Mouse (Mus musculus) testis, adult 2 months (tissue): ENCODE results near the gene Thrap3. TPM values are rescaled to one million over a fixed set of nuclear protein-coding genes. Genes with fewer than 3 reads are reported as not detected.

Experiments used
- H3K27ac ChIP-seq: fragments of 200-500 bp; 2 replicates; pipeline ENCODE4 v1.5.1; 2012; ENCODE audit warnings: low read depth, low read length; ENCODE audit not compliant: control insufficient read depth, insufficient read depth
- H3K27me3 ChIP-seq: fragments of 200-500 bp; 2 replicates; pipeline ENCODE4 v1.6.1; 2012; ENCODE audit warnings: mild to moderate bottlenecking, low read length, moderate library complexity; ENCODE audit not compliant: control insufficient read depth, insufficient read depth
- H3K36me3 ChIP-seq: fragments of 200-500 bp; 2 replicates; pipeline ENCODE4 v1.6.1; 2012; ENCODE audit warnings: mild to moderate bottlenecking, low read length; ENCODE audit not compliant: control insufficient read depth, insufficient read depth
- H3K4me1 ChIP-seq: fragments of 200-500 bp; 2 replicates; pipeline ENCODE4 v1.6.1; 2012; ENCODE audit warnings: low read length; ENCODE audit not compliant: control insufficient read depth, insufficient read depth
- H3K4me3 ChIP-seq: fragments of 200-500 bp; 2 replicates; pipeline ENCODE4 v1.5.1; 2012; ENCODE audit warnings: low read depth, mild to moderate bottlenecking, low read length, moderate library complexity, mixed read lengths; ENCODE audit not compliant: control insufficient read depth
- CTCF ChIP-seq: fragments of 200-500 bp; IDR thresholded peaks from 2 replicates; pipeline ENCODE4 v1.5.1; 2012; ENCODE audit warnings: low read depth, mild to moderate bottlenecking, inconsistent platforms, low read length, moderate library complexity; ENCODE audit not compliant: control insufficient read depth, insufficient read depth, insufficient replicate concordance
- POLR2A ChIP-seq: fragments of 200-500 bp; IDR thresholded peaks from 2 replicates; pipeline ENCODE4 v1.6.1; 2012; ENCODE audit warnings: low read depth, mild to moderate bottlenecking, inconsistent platforms, low read length, moderate library complexity; ENCODE audit not compliant: control insufficient read depth
- polyA plus RNA-seq: library from polyadenylated mRNA; depleted of rRNA; stranded (reverse); fragments of >200 nt; gene quantifications from 2 replicates; pipeline ENCODE4 v1.2.3, GENCODE M21; 2012; rRNA removed

Thrap3 gene
- polyA plus RNA-seq, 1 experiment, result 56.8 TPM

DNA sequence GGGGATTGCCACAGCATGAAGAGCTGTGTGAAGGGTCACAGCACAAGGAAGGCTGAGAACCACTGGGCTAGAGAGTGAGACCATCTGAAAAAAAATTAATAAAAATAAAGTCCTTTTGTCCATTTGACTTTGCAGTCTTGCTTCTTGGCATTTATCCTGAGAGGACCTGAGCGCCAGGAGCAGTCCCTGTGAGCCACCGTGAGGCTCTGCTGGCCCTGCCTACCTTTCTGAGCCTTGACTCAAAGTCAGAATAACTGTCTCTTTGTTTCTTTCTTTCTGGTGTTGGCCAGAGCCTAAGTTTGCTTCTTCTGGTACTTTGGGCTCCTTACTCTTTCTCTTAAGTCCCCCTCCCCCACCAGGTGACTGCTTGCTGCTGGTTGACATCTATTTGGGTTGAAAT lies 82.1 kb downstream of the Thrap3 start:
- Histone ChIP-seq H3K27ac (no peak overlapping the region), H3K27me3 (no peaks in the 10 kb centered on the region), H3K4me1 (no peaks in the 10 kb centered on the region; the same call in 1 of the 2 replicates), H3K4me3 (no peak overlapping the region), H3K36me3 (peaks cover 1% of the 10 kb centered on the region; the same call in 1 of the 2 replicates)
- no peak for TF ChIP-seq POLR2A
- no peak for TF ChIP-seq CTCF

DNA sequence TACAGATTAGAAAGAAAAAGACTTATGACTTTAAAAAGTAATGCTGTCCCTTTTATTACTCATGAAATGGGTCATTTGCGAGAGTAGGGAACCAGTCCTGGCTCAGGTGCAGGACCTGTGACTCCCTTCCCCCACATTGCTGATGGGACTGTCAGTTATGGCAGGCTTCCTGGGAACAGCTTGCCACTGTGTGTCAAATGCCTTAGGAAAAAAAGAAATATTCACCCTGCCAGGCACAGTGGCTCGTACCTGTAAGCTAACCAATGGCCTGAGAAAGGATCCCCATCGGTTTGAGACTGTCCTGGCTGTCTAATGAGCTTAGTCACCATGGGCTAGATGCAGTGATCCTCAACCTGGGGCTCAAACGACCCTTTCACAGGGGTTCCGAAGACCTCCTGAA lies 82.5 kb downstream of the Thrap3 start:
- Histone ChIP-seq H3K36me3 (peaks cover 1% of the 10 kb centered on the region; the same call in 1 of the 2 replicates), H3K4me3 (no peak overlapping the region), H3K27me3 (no peaks in the 10 kb centered on the region), H3K4me1 (no peaks in the 10 kb centered on the region; the same call in 1 of the 2 replicates), H3K27ac (no peak overlapping the region)
- TF ChIP-seq CTCF (no peak), POLR2A (no peak)

GRCm38 (mm10) chr4:126119051-126119450 lies 83.5 kb downstream of the Thrap3 start:
- Histone ChIP-seq H3K4me1 (no peaks in the 10 kb centered on the region; the same call in 1 of the 2 replicates), H3K4me3 (no peak overlapping the region), H3K36me3 (peaks cover 1% of the 10 kb centered on the region; the same call in 1 of the 2 replicates), H3K27ac (no peak overlapping the region), H3K27me3 (no peaks in the 10 kb centered on the region)
- TF ChIP-seq CTCF (no peak), POLR2A (no peak)

DNA sequence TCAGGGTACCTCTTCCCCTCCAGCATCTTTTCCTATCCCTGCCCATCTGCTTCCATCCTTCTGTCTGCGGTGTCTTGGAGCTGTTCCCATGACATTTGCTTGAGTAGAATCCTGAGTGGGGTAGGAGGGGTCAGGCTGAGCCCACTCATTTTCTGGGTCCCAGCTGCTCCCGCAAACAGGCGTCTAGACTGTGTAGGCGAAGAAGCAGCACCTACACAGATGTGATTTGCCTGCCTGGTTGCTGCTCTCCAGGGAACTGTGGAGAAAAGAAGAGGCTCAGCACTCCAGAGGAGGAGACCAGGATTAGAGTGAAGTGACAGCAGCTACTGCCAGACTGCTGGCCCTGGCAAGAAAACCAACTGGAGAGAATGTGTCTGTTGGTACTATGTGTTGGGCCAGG lies 83.9 kb downstream of the Thrap3 start:
- TF ChIP-seq CTCF (no peak), POLR2A (no peak)
- Histone ChIP-seq H3K4me3 (no peak overlapping the region), H3K36me3 (peaks cover 1% of the 10 kb centered on the region; the same call in 1 of the 2 replicates), H3K4me1 (no peaks in the 10 kb centered on the region; the same call in 1 of the 2 replicates), H3K27me3 (no peaks in the 10 kb centered on the region), H3K27ac (no peak overlapping the region)

GRCm38 (mm10) chr4:126117116-126117515 lies 85.4 kb downstream of the Thrap3 start:
- Histone ChIP-seq H3K27me3 (no peaks in the 10 kb centered on the region), H3K4me1 (no peaks in the 10 kb centered on the region), H3K36me3 (peaks cover 1% of the 10 kb centered on the region; the same call in 1 of the 2 replicates), H3K27ac (no peak overlapping the region), H3K4me3 (no peak overlapping the region)
- TF ChIP-seq CTCF (no peak), POLR2A (no peak)

GRCm38 (mm10) chr4:126115871-126116521 lies 86.6 kb downstream of the Thrap3 start:
- no peak overlapping the region for H3K27ac ChIP-seq
- peaks cover 1% of the 10 kb centered on the region; the same call in 1 of the 2 replicates for H3K36me3 ChIP-seq
- H3K4me3 ChIP-seq, result no peak overlapping the region
- H3K4me1 ChIP-seq, result no peaks in the 10 kb centered on the region
- TF ChIP-seq POLR2A, result no peak
- TF ChIP-seq CTCF, result no peak
- H3K27me3 ChIP-seq, result no peaks in the 10 kb centered on the region

GRCm38 (mm10) chr4:126115411-126115810 lies 87.1 kb downstream of the Thrap3 start:
- TF ChIP-seq CTCF, result no peak
- no peak for TF ChIP-seq POLR2A
- H3K4me3 ChIP-seq, result no peak overlapping the region
- no peak overlapping the region for H3K27ac ChIP-seq
- peaks cover 1% of the 10 kb centered on the region; the same call in 1 of the 2 replicates for H3K36me3 ChIP-seq
- H3K4me1 ChIP-seq, result peaks cover under 1% of the 10 kb centered on the region; the same call in 1 of the 2 replicates
- no peaks in the 10 kb centered on the region for H3K27me3 ChIP-seq

Other genes with a start within 250 kb of the Thrap3 start
- gene Csf3r, start 178.2 kb downstream of the Thrap3 start, polyA plus RNA-seq, result 0.59 and 0.80 TPM in 2 replicates
- gene Mrps15, start 155.8 kb downstream of the Thrap3 start, polyA plus RNA-seq, result 30.4 and 33.9 TPM in 2 replicates
- 166 and 189 TPM in 2 replicates for gene Oscp1, start 144.2 kb downstream of the Thrap3 start, polyA plus RNA-seq
- gene Lsm10, start 106.1 kb downstream of the Thrap3 start, polyA plus RNA-seq, result 41.9 and 43.5 TPM in 2 replicates
- 33.5 and 33.9 TPM in 2 replicates for gene Stk40, start 98.8 kb downstream of the Thrap3 start, polyA plus RNA-seq
- gene Eva1b, start 55.0 kb downstream of the Thrap3 start, polyA plus RNA-seq, result 5.4 and 6.2 TPM in 2 replicates
- 285 and 337 TPM in 2 replicates for gene Sh3d21, start 39.3 kb downstream of the Thrap3 start, polyA plus RNA-seq
- gene Map7d1, start 53.6 kb upstream of the Thrap3 start, polyA plus RNA-seq, result 6.0 and 7.5 TPM in 2 replicates
- 20.1 and 20.5 TPM in 2 replicates for gene Trappc3, start 59.6 kb upstream of the Thrap3 start, polyA plus RNA-seq
- gene Col8a2, start 84.0 kb upstream of the Thrap3 start, polyA plus RNA-seq, result 0.42 and 0.48 TPM in 2 replicates
- 5.8 and 8.1 TPM in 2 replicates for gene Adprhl2, start 118.9 kb upstream of the Thrap3 start, polyA plus RNA-seq
- 507 and 517 TPM in 2 replicates for gene Tekt2, start 122.9 kb upstream of the Thrap3 start, polyA plus RNA-seq
- 14.7 and 15.5 TPM in 2 replicates for gene Ago3, start 226.8 kb upstream of the Thrap3 start, polyA plus RNA-seq